Mouse (Mus musculus) gastrocnemius, postnatal 10 days (tissue): Measurements from ENCODE around the gene Fbxo31. TPM values are rescaled to one million over a fixed set of nuclear protein-coding genes. Genes with fewer than 3 reads are reported as not detected.
"Not testable (repeated sequence)": the region's sequence is repeated elsewhere in the genome, so short reads cannot be mapped to it uniquely, and the experiment has no call there.

ENCODE experiments used
- DNase-seq: peaks from one replicate; pipeline ENCODE4 v3.0.0; 2021; ENCODE audit warnings: mixed read lengths
- long read RNA-seq, 2 experiments: library from polyadenylated mRNA; stranded (forward); transcript quantifications; one replicate each; pipeline ENCODE4 v2.0.0; 2021
- total RNA-seq, 2 experiments: library from RNA; stranded (reverse); gene quantifications; 2 replicates each; pipeline ENCODE4 v1.2.3; 2021

Gene Fbxo31
- 10 to 100 TPM; 59.6 to 70.3 TPM for total RNA-seq
- long read RNA-seq, experiment 1, full-length matches to known transcripts, result 67 of 178 reads
- long read RNA-seq, experiment 1, partial matches to known transcripts, result 10 of 178 reads
- long read RNA-seq, experiment 1, other reads (novel, unspliced or antisense), result 101 of 178 reads
- long read RNA-seq, experiment 2, full-length matches to known transcripts, result 58 of 202 reads
- long read RNA-seq, experiment 2, partial matches to known transcripts, result 12 of 202 reads
- long read RNA-seq, experiment 2, other reads (novel, unspliced or antisense), result 132 of 202 reads

DNA sequence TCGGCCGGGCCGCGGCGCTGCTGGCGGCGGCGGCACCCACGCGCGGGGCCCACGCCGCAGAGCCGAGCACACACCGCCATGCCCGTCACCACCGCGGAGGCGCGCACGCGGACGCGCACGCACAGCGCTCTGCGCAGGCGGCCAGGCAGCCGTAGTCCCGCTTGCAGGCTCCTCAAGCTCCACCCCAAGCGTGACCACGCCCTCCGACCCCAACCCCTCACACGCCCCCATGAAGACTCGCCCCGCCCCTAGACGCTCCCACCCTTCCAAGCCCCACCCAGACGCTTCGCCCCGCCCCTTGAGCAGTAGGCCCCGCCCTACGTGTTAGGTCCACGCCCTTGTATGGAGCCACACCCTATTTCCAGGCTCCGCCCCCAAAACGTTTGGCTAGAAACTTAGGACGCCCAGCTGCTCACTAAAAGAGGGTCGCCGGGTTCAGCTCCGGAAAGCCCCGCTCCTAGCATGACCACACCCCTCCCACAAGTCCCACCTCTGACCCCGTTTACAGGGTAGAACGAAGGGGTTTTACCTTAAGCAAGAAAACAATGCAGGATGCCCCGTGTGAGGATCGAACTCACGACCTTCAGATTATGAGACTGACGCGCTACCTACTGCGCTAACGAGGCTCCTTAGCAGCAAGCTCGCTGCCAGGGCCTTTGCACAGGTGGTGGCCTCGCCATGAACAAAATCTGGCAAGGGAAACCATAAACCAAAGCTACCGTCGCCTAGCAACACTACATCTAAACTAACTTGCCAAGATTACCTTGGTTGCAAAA is at the start of gene Fbxo31:
Gene Fbxo31, minus strand, starts transcription at position 131 of the 776 bp plus-strand sequence.
- DNase-seq, result peak; percentile 96

- DNase-seq, result no peak
These were observed 44.4 kb upstream of the Fbxo31 start for GRCm38 (mm10) chr8:121623043-121623442.

DNA sequence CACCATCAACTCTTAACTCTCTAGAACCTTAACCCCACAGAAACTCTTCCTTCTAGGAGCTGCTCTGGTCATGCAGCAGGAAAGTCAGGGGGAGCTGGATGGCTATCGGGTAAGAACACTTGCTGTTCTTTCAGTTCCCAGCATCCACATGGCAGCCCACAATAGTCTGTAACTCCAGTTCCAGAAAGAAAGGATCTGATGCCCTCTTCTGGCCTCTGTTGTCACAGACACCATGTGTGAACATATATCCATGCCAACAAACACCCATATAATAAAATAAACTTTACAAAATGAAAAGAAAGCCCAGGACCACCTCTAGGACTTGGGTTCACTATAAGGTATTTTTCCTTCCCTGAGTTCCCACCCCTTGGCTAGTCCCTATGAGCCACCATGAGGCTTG is 43.3 kb upstream of the Fbxo31 start:
- no peak for DNase-seq

- peak; percentile 51 for DNase-seq
These were observed 42.4 kb upstream of the Fbxo31 start for GRCm38 (mm10) chr8:121620801-121621516.

- no peak for DNase-seq
These were observed 40.9 kb upstream of the Fbxo31 start for GRCm38 (mm10) chr8:121619401-121619995.

GRCm38 (mm10) chr8:121613419-121613818 is 34.8 kb upstream of the Fbxo31 start:
- DNase-seq, result no peak

- no peak for DNase-seq
These were observed 31.3 kb upstream of the Fbxo31 start for GRCm38 (mm10) chr8:121609916-121610315.

DNA sequence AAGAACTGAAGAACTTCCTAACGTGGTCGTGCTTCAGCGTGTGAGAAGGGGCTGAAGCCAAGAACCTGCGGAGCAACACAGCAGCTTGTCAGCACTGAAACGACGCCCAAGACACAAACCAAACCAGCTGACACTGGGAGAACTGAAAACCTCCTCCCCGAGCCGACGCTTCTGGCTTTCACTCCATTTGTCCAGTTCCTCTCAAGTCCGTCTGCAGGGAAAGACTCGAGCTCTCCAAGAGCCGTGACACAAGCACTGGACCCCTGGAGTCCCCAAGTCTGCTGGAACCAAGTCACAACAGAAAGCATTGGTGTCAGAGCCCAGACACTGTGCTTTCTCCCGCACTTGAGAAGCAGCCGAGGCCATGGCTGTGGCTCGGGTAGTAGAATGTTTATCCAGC is 30.6 kb upstream of the Fbxo31 start:
- no peak for DNase-seq

DNA sequence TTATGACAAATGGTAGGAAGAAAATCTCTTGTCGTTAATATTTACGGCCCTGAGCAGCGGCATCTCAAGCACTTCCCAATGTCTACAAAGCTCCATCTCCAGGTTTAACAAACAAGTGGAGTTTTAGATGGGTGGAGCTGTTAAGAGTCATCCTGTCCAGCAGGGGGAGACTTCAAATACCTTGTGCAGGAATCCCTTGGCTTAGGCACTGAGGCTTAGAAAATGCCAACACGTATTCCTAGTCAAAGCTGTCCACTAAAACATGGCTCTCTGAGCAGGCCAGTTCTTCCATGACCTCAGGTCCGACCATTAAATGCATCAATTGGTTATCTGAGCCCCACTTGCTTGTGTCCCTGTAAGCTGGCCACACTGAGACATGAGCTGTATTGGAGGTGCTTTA is 29.1 kb upstream of the Fbxo31 start:
- DNase-seq, result no peak

DNA sequence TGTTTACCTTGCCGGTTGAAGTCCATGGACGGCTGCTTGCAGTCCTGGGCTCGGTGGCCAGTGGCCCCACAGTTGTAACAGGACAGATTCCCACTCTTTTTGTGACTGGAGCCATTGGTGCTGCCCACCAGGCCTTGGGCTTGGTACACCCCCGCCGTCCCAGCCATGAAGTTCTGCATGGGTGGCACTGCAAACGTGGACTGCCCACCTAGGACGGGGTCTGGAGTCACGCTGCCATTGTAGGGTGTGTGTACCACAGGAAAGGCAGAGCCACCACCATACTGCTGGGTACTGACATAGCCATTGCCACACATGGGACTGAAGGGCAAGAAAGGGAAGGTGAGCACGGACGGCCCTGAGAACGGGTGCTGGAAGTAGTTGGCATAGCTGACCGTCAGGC is 25.2 kb upstream of the Fbxo31 start:
- DNase-seq, result no peak

DNA sequence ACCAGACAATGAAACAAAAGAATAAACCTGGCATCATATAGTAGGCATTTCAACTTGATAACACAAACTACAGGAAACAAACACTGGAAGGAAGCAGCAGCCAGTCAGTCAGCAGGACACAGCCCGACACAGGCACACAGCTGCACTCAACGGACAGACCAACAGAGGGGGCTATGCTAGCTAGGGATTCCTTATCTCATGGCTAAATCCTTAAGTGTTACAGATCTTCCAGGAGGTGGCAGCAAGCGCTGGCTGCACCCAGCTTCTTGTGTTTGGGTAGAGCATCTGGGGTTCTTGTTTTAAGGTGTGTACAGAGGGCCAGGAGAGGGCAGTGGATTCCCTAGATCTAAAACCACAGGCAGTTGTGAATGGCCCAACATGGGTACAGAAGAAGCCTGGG is 24.3 kb upstream of the Fbxo31 start:
- DNase-seq, result peak; percentile 66

- DNase-seq, result no peak
These were observed 23.8 kb upstream of the Fbxo31 start for GRCm38 (mm10) chr8:121602411-121602810.

GRCm38 (mm10) chr8:121599842-121600241 is 21.2 kb upstream of the Fbxo31 start:
- DNase-seq, result no peak

- DNase-seq, result peak; percentile 85
These were observed 20.3 kb upstream of the Fbxo31 start for GRCm38 (mm10) chr8:121598892-121599291.

DNA sequence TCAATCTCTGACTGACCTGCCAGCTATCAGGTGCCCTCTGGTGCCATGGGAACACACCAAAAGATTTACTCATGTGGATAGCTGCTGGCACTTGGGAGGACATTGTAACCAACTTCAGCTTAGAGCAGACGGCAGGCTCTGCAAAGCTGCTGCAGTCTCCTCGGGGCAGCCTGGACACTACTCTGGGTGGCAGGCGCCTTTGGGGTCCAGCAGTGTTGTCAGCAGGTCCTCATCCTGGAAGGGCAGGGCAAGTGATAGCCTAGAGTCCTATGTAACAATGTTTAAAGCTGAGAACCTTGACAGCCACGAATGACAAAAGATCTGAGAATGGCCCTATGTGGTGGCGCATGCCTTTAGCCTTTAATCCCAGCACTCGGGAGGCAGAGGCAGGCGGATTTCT is 19.6 kb upstream of the Fbxo31 start:
- DNase-seq, result no peak

- not testable (repeated sequence) for DNase-seq
These were observed 18.9 kb upstream of the Fbxo31 start for GRCm38 (mm10) chr8:121597492-121597891.

DNA sequence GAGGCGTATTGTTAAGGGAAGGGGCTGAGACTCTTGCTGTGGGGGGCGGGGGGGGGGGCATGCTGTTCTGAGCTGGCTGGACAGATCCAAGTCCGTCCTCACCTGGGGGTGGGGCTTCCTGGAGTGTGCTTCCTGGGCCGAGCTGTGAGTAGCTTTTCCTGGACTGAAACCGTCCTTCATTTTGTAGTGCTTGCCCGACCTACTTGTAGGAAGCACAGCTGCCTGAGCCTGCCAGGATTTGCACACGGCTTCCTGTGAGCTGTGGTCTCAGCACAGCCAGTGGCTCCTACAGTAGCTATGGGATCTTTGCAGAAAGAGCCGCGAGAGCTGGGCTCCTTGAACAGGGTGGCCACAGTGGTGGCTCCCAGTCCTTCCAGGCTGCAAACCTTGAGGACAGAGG is 15.4 kb upstream of the Fbxo31 start:
- no peak for DNase-seq

DNA sequence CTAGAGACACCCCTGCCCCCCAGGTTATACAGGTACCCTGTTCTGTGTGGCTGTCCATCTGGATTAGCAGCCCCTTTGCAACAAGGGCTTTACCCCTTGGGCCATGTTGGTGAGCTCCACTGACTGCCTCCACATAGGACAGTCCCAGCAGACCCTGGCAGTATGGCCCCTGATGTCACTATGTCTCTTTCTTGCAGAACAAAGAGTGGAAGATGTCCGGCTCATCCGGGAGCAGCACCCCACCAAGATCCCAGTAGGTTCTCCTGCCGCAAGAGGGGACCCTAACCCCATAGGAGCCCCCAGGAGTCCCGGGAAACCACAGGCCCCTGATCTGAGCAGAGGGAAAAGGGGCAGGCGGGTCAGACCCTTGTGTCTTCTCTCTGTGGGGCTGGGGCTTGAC is 14.7 kb upstream of the Fbxo31 start:
- no peak for DNase-seq

GRCm38 (mm10) chr8:121591178-121592066 is 12.8 kb upstream of the Fbxo31 start:
- DNase-seq, result no peak

DNA sequence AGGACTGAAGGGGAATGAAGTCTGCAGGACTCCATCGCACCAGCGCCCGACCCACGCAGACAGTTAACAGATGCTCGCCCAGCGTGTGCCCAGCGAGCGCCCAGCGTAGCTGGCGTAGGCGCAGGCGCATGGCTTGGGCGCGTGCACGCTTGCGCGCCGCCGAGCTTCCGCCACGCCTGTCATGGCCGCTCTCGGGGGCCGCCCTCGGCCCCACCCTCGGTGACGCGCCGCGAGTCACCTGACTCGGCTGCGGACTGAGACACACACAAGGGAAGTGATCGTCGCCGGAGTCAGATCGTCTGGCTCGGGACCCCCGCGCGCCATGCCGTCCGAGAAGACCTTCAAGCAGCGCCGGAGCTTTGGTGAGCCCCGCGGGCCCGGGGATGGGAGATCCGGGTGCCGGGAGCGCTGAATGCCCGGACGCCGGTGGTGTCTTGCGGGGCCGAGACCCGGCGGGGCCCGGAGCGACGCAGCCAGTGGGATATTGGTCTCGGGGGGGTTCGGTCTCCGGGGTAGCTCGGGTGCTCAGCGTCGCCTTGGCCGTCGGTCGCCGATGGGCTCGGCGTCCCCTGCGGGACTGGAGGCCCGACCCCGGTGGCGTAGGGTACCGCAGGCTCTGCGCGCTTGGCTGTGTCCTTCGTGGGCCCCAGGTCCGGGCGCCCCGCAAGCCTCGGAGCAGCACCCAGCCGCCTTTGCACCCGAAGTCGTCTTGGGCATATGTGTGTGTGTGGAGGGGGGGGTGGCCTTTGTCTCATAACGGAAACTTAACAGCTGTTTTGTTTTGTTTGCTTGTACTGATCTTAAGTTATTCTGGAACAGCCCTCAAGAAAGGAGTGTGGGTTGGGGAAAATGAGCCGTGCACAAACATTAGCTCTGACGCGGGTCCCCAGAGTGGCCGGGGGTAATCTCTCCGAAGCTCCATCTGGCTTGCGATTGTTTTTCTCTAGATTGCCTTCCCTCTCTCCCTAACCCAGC is 11.9 kb upstream of the Fbxo31 start, which contains the start of gene Map1lc3b:
Gene Map1lc3b, plus strand, starts transcription at position 159 of the 975 bp plus-strand sequence.
- DNase-seq, result peak; percentile 97
